Mouse (Mus musculus) cortical plate, adult 2 months (tissue): ENCODE measurements around the gene Agrn.

ENCODE experiments used
- CTCF ChIP-seq: fragments of 200-500 bp; IDR thresholded peaks from 2 replicates; pipeline ENCODE4 v1.5.1; 2011; ENCODE audit warnings: mild to moderate bottlenecking, control low read depth, low read length; ENCODE audit not compliant: insufficient read depth; ENCODE audit errors: extremely low read depth
- POLR2A ChIP-seq: fragments of 200-500 bp; IDR thresholded peaks from 2 replicates; pipeline ENCODE4 v1.6.1; 2011; ENCODE audit warnings: mild to moderate bottlenecking, low read length, control low read depth; ENCODE audit not compliant: insufficient read depth; ENCODE audit errors: extremely low read depth

GRCm38 (mm10) chr4:156203001-156203412, 5.7 kb upstream of the Agrn start, which contains the start of gene AW011738:
- TF ChIP-seq CTCF (no peak), POLR2A (0 out of 2 replicates have a peak, but pooled peaks have one; percentile 34)
